Mouse (Mus musculus): ENCODE results near the gene Sgsm1.
"Not testable (repeated sequence)": the region's sequence is repeated elsewhere in the genome, so short reads cannot be mapped to it uniquely, and the experiment has no call there.

Gene Sgsm1

DNA sequence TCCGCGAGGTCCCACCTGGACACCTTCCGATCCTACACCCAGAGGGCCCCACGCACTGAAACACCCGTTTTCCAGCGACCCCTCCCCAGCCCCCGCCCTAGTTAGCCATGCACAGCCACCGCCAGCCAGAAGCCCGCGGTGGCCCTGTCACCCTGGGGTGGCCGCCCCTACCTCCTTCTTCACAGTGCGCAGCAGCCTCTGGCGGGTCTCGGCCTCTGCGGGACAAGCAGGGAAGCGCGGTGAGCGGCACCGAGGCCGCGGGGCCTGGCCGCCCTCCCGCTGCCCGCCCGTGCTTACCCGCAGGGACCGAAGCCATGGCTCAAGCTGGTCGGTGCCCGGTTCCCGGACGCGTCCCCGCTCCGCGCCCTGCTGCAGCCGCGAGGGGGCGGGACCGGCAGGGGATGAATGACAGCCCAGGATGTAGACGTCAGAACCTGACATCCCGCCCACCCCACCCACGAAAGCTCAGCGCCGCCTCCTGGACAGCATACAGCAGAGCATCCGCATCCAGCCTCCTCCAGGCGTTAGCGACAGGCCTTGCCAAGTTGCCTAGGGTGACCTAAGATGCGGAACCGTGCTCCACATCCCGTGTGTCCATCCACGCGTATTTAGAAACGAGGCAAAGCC lies at the start of gene Sgsm1:
Sgsm1 (minus strand) TSS at position 410 of the 627 bp plus-strand sequence.
- DNase-seq (ENCODE audit: low spot score in 2 of 2): peak; percentile 7 to 51

DNA sequence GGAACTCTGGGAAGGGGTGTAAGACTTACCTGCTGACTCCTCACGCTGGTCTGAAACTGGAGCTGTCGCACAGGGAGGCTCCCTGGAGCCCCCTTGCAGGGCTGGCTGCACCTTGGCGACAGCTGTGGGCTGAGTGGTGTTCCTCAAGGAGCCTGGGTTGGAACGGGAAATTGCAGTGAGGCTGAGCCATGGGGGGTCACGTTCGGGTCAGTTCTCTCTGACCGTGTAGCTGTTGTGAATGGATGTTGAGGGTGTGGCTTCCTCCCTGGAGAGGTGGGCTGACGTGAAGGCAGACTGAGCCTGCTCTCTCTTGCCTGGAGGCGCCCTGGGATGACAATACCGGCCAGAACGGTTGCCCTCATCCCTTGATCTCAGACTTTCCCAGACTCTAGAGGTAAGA lies 48.2 kb upstream of the Sgsm1 start:
- DNase-seq (ENCODE audit: low spot score in 2 of 2): no peak

DNA sequence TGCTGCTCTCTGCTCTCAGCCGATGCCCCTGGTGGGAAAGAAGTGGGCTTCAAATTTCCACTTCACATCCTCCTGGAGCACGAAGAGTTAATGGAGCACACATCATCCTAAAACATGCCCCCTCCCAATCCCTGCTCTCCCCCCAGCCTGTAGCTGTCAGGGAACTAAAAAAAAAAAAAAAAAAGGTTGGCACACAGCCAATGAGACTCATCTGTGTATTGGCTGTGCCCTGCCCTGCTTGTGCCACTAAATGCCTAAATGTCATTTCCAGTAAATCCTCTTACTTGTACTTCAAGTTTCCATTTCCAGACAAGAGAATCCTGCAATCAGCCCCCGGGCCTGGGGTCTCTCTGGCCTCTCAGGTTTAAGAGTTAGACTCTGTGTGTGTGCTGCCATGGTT lies 47.1 kb upstream of the Sgsm1 start:
- DNase-seq (ENCODE audit: low spot score in 2 of 2): no peak

DNA sequence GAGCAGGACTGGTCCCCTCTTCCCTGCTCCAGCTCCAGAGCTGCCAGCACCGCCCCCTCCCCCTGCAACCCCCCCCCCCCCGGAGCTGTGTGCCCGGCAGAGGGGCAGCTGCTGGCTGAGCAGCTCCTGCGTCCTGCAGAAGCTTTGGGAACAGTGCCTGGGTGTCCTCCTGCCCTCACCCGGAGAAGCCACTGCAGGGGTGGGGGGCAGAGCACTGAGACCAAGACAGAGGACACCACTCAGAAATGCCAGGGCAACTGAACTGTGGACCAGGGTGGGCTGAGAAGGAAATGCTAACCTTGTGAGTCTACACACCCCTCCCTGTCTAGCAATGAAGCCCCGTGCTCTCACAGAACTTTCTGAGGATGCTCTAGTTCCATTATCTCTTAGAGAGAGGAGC lies 46.6 kb upstream of the Sgsm1 start, which contains the start of gene Aym1:
Aym1 (plus strand) TSS at position 109 of the 400 bp plus-strand sequence.
- no peak for DNase-seq (ENCODE audit: low spot score in 2 of 2)

DNA sequence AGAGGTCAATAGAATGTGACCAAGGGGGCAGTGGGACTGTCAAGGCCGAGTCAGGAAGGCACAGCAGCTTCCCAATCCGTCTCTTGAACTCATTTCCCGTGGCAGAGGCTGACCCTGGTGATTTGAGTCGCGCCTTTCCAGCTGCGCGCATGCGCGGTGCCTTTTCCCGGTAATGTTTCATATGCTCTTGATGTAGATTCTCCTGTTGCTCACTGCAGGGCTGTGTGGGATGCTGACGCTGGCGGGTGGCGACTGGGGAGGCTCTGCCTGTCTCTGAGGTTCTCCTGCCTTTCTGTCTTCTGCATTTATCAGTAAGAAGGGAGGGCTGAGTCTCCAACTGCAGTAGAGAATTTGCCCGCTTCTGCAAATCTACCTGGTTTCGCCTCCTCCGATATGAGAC lies 43.7 kb upstream of the Sgsm1 start:
- DNase-seq (ENCODE audit: low spot score in 2 of 2): no peak

DNA sequence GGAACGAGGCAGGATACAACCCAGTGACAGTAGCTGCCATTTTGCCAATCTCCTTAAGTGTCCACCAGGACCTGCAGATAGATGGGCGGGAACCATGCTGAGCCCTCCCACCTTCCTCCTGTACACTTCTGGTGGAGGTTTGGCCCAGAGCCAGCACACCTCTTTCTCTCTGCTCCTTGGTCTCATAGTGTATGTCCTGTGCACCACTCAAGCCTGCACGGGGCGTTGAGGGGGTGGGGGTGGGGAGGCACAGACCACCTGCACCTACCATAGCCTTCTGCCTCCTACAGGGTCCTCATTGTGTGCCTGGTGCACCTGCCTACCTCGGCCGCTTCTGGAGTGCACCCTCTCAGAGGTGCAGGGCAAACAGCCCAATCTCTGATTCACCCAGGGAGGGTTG lies 42.0 kb upstream of the Sgsm1 start:
- DNase-seq (ENCODE audit: low spot score in 2 of 2): no peak

DNA sequence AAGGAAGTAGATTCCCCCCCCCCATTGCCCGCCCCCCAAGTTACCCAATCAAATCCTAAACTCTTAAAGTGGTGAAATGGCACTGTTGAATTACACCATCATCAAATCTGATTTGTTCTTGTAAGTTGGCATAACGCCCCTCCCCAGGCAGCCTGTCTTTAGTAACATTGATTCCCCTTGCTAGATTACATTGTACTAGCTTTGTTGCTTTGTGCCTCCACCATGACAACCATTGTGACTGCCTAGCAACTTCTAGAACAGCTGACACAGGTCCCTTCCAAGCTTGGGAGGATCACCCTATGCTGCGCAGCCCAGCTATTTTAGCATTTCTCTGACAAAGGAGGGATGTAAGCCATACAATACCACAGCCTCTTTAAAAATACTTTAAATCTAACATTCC lies 41.2 kb upstream of the Sgsm1 start:
- DNase-seq (ENCODE audit: low spot score in 2 of 2): no peak

DNA sequence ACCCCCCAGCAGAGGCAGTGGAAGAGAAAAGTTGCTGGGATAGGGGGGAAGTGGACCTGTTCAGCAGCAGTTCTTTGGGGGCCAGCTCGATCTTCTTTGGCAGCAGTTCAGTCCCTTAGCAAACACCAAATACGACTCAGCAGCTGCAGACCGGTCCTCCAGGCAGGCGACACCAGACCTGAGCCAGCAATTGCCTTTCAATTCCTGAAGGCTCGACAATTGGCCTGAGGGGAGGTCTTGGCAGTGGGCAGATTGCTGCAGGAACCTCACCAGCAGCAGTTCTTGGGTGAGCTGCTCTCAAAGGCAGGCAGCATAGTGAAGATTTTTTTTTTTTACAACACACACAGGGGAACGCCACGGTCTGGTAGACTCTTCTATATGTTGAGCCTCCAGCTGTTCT lies 39.2 kb upstream of the Sgsm1 start:
- DNase-seq (ENCODE audit: low spot score in 2 of 2): no peak

GRCm38 (mm10) chr5:113349226-113349625 lies 38.6 kb upstream of the Sgsm1 start:
- no peak for DNase-seq (ENCODE audit: low spot score in 2 of 2)

DNA sequence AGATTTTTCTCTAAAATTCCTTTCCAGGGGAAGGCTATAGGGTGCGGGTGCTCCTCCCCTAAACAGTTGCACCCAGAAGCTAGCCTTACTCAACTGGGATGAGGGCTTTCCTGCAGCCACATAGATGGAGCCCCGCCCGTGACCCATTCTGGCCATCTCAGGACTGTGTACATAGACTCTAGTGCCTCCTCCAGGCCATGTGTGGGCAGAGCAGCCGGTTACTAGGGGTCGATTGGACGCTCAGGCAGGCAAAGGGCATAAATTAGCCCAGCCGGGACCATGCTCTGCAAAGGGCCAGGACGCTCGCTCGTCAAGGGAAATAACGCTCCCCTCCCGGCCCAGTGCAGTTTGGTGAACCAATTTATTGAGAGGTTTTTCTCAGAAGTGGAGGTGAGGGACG lies 38.0 kb upstream of the Sgsm1 start:
- no peak for DNase-seq (ENCODE audit: low spot score in 2 of 2)

DNA sequence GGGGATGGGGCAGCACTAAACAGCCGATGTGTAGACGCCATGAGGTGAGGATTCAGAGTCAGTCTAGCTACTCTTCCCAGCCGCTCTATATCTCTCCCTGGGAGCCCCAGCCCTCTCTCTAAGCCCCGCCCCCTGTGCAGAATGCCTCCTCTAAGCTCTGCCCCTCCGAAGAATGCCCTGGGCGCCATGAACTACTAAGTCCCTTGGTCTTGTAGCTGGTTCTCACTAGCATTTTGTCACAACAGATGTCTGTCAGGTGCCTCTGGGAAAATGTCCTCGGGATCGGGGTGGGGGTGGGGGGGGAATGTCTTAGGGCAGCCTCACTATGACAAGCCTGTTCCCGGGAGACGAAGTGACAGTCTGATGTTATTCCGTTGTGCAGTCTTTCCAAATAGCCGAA lies 37.0 kb upstream of the Sgsm1 start:
- no peak for DNase-seq (ENCODE audit: low spot score in 2 of 2)

DNA sequence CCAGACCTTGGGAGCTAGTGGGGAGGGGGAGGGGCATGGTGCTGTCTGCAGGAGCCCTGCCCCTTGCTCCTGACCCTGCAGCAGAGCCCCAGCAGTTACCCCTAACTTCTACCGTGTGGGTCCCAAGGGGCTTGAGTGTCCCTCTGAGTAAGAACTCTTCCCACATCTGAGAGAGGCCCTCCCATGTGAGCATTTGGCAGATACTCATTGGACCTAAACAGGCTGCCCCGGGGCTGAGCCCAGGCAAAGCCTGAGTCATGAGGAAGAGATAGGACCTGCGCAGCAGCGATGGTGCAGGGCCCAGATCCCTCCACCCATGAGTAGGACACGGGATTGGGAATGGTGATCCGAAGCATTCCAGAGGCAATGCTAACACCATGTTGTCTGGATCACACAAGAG lies 36.1 kb upstream of the Sgsm1 start:
- DNase-seq (ENCODE audit: low spot score in 2 of 2): not testable (repeated sequence)

- DNase-seq (ENCODE audit: low spot score in 2 of 2): no peak
These were observed 35.2 kb upstream of the Sgsm1 start for GRCm38 (mm10) chr5:113345781-113346180.

GRCm38 (mm10) chr5:113344635-113345386 lies 34.2 kb upstream of the Sgsm1 start:
- no peak for DNase-seq (ENCODE audit: low spot score in 2 of 2)

DNA sequence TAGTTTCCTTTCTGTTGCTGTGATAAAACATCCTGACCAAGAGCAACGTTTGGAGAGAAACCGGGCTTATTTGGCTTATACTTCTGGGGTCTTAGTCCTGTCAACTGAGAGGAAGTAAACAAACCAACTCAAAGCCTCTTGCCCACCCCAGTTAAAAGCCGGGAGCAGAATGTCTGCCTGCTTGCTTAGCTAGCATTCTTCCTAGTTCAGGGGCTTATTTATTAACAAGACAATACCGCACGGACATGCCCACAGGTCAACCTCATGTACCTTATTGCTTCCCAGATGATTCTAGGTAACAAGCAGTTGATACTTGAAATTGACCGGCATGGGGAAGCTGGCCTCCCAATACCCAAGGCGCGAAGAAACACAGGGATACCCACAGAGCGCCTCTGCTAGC lies 25.7 kb upstream of the Sgsm1 start:
- DNase-seq (ENCODE audit: low spot score in 2 of 2): no peak

- no peak for DNase-seq (ENCODE audit: low spot score in 2 of 2)
These were observed 25.1 kb upstream of the Sgsm1 start for GRCm38 (mm10) chr5:113335732-113336131.

- DNase-seq (ENCODE audit: low spot score in 2 of 2): no peak
These were observed 24.3 kb upstream of the Sgsm1 start for GRCm38 (mm10) chr5:113334621-113335530.

DNA sequence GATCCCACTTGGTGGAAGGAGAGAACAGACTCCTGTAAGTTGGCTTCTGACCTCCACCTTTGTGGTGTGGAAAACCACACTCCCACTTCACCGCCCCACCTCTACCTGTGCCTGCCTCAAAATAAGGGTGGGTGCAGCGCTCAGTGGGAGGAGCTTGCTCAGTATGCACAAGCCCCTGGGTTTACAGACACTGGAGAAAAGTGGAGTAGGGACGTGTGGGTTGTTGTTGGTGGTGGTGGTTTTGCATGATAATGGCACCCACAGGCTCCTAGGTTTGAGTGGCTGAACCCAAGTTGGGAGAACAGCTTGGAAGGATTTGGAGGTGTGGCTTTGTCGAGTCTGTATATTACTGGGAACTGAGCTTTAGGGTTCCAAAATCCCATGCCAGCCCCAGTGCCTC lies 22.3 kb upstream of the Sgsm1 start:
- DNase-seq (ENCODE audit: low spot score in 2 of 2): no peak

DNA sequence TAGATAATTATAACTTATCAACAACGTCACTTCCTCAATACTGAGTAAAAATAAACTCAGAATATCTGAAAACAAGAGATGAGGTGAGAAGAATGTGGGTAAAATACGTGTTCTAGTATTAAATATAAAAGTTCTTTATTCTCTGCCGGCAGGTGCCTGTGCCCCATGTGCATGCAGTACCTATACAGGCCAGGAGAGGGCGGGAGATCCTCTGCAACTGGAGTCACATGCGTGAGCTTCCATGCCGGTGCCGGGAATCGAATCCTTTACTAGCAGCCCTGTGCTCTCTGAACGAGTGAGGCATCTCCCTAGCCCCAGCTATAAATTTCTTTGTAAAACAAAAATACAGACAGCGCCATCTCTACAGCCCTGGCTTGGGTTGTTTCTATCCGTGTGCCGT lies 21.7 kb upstream of the Sgsm1 start:
- DNase-seq (ENCODE audit: low spot score in 2 of 2): peak in 1 of 2 experiments; percentile 41

- no peak for DNase-seq (ENCODE audit: low spot score in 2 of 2)
These were observed 19.6 kb upstream of the Sgsm1 start for GRCm38 (mm10) chr5:113330202-113330601.

GRCm38 (mm10) chr5:113329463-113329862 lies 18.9 kb upstream of the Sgsm1 start:
- no peak for DNase-seq (ENCODE audit: low spot score in 2 of 2)
